Mouse (Mus musculus) gastrocnemius, adult 2 months (tissue): Measurements from ENCODE around the gene Gm28230. TPM values are rescaled to one million over a fixed set of nuclear protein-coding genes. Genes with fewer than 3 reads are reported as not detected.

ENCODE experiments used
- DNase-seq: peaks from one replicate; pipeline ENCODE4 v3.0.0; 2022
- H3K27ac ChIP-seq: fragments of 200-600 bp; 2 replicates; pipeline ENCODE4 v1.8.1; 2022; ENCODE audit warnings: mild to moderate bottlenecking
- H3K4me3 ChIP-seq: fragments of 200-600 bp; 2 replicates; pipeline ENCODE4 v1.8.1; 2022; ENCODE audit warnings: mild to moderate bottlenecking, moderate library complexity
- CTCF ChIP-seq: fragments of 200-600 bp; IDR thresholded peaks from 2 replicates; pipeline ENCODE4 v1.8.1; 2022; ENCODE audit warnings: antibody characterized with exemption, mild to moderate bottlenecking, moderate library complexity
- intact Hi-C: fragments of 180-260 bp; cut with DNase I; formaldehyde crosslinking; loops from one replicate; pipeline ENCODE4 v1.15.1; 2025
- microRNA-seq: library from miRNA; unstranded; fragments of <30 nt; microRNA quantifications from one replicate; pipeline ENCODE4 v1.2.0, GENCODE M21; 2021
- total RNA-seq, 2 experiments: library from RNA; stranded (reverse); gene quantifications; 2 replicates each; pipeline ENCODE4 v1.2.3; 2021

The Gm28230 gene
- total RNA-seq, 2 experiments from 2014 or later: 0.08 to 0.36 TPM

DNA sequence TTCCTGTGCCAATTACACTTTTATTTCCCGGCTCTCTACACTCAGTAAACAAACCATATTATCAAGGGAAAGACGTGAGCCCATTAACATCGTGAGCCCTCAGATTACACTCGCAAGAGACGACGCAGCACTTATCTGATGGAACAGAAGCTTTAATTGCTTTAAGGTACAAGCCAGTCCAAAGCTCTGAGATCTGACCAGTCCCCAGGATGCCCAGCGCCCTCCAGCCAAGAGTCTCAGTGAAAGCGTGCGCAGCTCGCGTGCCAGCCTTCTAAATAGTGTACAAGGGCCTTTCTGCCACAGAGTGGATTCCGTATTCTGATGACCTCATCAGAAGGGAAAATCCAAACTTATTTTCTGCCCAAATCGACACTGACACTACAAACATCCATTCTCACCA lies 35.4 kb downstream of the Gm28230 start:
- DNase-seq: no peak
- H3K27ac ChIP-seq: no peak overlapping the region
- TF ChIP-seq CTCF: no peak
- intact Hi-C loops: no loop called here
- H3K4me3 ChIP-seq: no peak overlapping the region

DNA sequence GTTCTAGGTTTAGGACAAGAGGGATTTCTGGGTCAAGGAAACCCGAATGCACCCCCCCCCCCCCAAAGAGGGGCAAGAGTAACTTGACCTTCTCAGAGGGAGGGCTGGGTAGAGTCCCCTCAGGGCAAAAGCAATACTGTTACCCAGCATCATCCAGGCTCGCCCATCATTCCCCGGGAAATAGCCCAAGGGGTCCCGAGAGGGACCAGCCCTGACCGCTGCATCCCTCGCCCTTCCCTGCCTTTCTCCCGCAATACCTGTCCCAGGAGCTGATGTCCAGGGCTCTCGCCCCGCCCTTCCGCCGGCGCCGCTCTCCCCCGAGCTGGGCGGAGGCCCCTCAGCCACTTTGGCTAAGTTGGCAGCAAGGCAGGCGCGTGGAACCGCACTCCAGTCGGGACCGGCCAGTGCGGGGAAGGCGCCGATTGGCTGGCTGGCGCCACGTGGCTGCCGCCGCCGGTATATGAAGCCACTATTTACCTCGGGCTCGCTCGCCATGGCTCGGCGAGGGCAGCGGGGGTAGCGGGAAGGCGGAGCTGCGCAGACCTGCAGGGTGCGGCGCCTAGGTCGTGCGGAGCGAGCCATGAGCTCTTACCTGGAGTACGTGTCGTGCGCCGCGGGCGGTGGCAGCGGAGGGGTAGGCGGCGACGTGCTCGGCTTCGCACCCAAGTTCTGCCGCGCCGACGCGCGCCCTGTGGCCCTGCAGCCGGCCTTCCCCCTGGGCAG lies 36.2 kb downstream of the Gm28230 start, which contains the start of gene Hoxd1:
Hoxd1 (plus strand) TSS at position 459 of the 723 bp plus-strand sequence.
- H3K4me3 ChIP-seq: peak within 1 kb of the TSS; percentile 73
- intact Hi-C loops: no loop called here
- no peak within 1 kb of the TSS for H3K27ac ChIP-seq
- peak; percentile 68 for DNase-seq
- TF ChIP-seq CTCF: no peak

DNA sequence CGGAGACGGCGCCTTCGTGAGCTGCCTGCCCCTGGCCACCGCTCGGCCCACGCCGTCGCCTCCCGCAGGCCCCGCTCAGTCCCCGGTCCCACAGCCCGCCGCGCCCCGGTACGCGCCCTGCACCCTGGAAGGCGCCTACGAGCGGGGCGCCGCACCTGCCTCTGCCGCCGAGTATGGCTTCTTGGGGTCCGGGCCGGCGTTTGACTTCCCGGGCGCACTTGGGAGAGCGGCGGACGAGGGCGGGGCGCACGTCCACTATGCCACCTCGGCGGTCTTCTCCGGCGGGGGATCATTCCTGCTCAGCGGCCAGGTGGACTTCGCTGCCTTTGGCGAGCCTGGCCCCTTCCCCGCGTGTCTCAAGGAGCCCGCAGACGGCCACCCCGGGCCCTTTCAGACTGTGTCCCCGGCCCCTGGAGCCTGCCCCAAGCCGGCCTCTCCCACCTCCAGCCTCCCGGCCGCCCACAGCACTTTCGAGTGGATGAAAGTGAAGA lies 36.8 kb downstream of the Gm28230 start:
- no peak overlapping the region for H3K27ac ChIP-seq
- no peak for DNase-seq
- no peak for TF ChIP-seq CTCF
- intact Hi-C loops: no loop called here
- peak overlapping the region; percentile 73 for H3K4me3 ChIP-seq

DNA sequence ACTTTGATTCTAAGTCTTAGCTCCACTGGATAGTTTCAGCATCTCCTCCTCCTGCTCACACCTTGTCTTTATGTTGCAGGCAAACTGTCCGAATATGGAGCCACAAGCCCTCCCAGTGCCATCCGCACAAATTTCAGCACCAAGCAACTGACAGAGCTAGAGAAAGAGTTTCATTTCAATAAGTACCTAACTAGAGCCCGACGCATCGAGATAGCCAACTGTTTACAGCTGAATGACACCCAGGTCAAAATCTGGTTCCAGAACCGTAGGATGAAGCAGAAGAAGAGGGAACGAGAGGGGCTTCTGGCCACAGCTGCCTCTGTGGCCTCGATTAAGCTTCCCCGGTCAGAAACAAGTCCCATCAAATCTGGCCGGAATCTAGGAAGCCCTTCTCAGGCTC lies 37.4 kb downstream of the Gm28230 start:
- DNase-seq: no peak
- Histone ChIP-seq H3K27ac (no peak overlapping the region), H3K4me3 (no peak overlapping the region)
- TF ChIP-seq CTCF: no peak
- intact Hi-C loops: no loop called here

DNA sequence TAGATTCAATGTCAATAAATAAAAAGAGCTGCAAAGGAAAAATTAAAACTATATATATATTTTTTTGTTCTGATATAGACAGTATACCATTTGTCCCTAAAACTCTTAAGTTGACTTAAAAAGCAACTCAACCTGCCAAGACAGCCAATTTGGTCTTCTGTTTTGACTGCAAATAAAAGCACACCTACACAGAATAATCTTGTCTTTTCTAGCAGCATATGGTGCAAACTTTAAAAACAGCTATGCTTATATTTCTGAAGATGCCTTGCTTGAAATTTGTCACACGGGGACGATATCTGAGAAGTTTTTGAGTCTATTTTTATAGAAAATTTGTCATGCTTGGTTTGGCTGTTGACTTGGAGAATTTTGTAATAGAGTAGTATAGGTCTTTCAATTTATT lies 47.8 kb downstream of the Gm28230 start:
- TF ChIP-seq CTCF: no peak
- intact Hi-C loops: no loop called here
- Histone ChIP-seq H3K4me3 (no peak overlapping the region), H3K27ac (no peak overlapping the region)
- DNase-seq: no peak

DNA sequence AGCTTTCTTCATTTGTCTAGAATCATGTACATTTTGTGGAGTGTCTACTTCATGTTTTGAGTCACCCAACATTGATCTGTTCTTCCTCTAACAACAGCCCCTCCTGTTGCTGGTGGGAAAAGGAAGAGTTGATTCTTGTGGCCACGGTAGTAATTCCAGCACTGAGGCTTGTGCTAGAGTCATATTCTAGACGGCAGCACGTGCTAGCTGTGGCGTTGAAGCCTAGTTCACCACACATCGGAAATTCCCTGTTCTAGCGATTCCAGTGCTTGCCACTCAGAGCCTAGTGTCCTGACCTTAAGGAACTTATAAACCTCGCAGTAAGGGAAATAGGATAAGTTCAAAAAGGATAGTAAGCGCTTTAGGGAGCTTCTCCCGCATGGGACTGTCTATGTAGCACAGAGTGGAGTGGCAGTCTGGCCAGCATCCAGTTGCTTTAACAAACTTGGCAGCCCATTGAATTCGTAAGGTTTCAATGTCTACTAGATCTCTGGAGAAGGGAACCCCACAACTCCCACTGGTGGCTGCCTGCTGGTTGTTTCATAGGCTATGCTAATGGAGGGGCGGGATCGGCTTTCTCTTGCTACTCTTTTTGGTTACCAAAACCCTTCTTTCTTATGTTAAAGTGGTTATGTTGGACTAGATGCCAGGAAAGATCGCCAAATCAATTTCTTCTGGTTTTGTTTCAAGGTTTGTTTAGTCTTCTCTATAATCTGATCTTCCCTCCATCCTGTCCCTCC lies 51.2 kb downstream of the Gm28230 start:
- no peak overlapping the region for H3K27ac ChIP-seq
- no peak overlapping the region for H3K4me3 ChIP-seq
- no peak for TF ChIP-seq CTCF
- no peak for DNase-seq
- intact Hi-C loops: no loop called here

DNA sequence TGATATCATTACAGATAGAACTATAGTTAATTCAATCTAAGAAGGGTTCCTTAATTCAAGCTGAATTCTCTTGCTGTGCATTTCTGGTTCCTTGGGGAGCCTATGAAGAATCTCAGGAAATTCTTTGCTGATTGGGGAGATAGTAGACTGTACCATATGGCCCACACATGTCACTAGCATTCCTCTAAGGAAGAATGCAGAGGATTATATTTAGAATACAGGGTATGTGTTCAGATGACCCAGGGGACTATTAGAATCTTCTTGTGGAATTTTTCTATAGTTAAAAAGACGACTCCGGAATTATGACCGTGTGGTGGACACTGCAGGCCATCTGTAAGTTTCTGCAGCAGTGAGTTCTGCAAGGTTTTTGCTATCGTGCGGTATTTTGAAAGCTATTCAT lies 54.9 kb downstream of the Gm28230 start:
- no peak for TF ChIP-seq CTCF
- H3K4me3 ChIP-seq: no peak overlapping the region
- H3K27ac ChIP-seq: no peak overlapping the region
- intact Hi-C loops: no loop called here
- no peak for DNase-seq

DNA sequence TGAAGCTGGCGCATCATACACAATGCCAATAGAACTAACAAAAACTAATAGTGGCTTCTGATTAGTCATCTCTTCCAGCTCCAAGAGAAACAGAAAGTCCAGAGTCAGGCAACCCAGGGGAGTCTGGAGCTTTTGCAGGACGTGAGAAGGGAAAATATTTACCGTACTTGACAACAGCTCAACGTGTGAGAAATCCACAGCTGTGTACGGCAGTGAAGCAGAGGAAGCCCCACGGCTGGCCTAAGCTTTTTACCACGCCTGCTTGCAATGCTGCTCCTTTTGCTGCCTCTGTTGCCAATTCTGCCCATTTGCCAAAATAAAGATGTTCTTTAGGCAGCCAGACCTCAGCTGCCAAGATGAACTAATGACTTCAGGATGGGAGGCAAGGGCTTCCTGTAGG lies 69.0 kb downstream of the Gm28230 start:
- intact Hi-C loops: no loop called here
- TF ChIP-seq CTCF: no peak
- peak; percentile 17 for DNase-seq
- no peak overlapping the region for H3K27ac ChIP-seq
- peak overlapping the region; percentile 37 for H3K4me3 ChIP-seq

Small RNA genes lying within 50 kb of the gene (microRNA-seq; reads per million reads assigned to microRNA genes)
- gene Gm44463 (not detected), gene Mir10b (33,583 reads per million, percentile 96 among the genes with 10 or more reads in this experiment)

Other genes starting within 250 kb of the Gm28230 start
- 10 to 100 TPM; 47.4 to 56.8 TPM for gene Lnpk, start 147.3 kb upstream of the Gm28230 start, total RNA-seq
- gene Evx2, start 67.2 kb upstream of the Gm28230 start, total RNA-seq: not detected
- not detected for gene Hoxd13, start 58.4 kb upstream of the Gm28230 start, total RNA-seq
- not detected for gene Hoxd12, start 51.7 kb upstream of the Gm28230 start, total RNA-seq
- not detected for gene Hoxd11, start 47.2 kb upstream of the Gm28230 start, total RNA-seq
- 1 to 10 TPM; 4.0 to 4.8 TPM for gene Hoxd10, start 34.8 kb upstream of the Gm28230 start, total RNA-seq
- gene Hoxd9, start 29.0 kb upstream of the Gm28230 start, total RNA-seq: 10 to 100 TPM; 15.8 to 19.1 TPM
- 10 to 100 TPM; 39.3 to 49.0 TPM for gene Hoxd8, start 22.1 kb upstream of the Gm28230 start, total RNA-seq
- gene Hoxd3, start 14.8 kb upstream of the Gm28230 start, total RNA-seq: not detected
- 1 to 10 TPM; 1.4 to 2.0 TPM for gene Hoxd4, start 14.8 kb upstream of the Gm28230 start, total RNA-seq
- not detected for gene Hoxd1, start 36.3 kb downstream of the Gm28230 start, total RNA-seq
- gene Mtx2, start 99.1 kb downstream of the Gm28230 start, total RNA-seq: 10 to 100 TPM; 24.4 to 46.4 TPM